Mouse (Mus musculus): ENCODE data around the gene Fam171a2. TPM values are rescaled to one million over a fixed set of nuclear protein-coding genes. Genes with fewer than 3 reads are reported as not detected.
"Not testable (repeated sequence)": the region's sequence is repeated elsewhere in the genome, so short reads cannot be mapped to it uniquely, and the experiment has no call there.

The Fam171a2 gene
- polyA plus RNA-seq, 1 experiment from 2014 or later, result 0.79 TPM

- DNase-seq (ENCODE audit: low spot score), result no peak
Observed at GRCm38 (mm10) chr11:102396263-102396662, 51.2 kb downstream of the Fam171a2 start.

GRCm38 (mm10) chr11:102395250-102395649 lies 52.2 kb downstream of the Fam171a2 start:
- no peak for DNase-seq (ENCODE audit: low spot score)

- no peak for DNase-seq (ENCODE audit: low spot score)
Observed at GRCm38 (mm10) chr11:102394421-102395124, 52.9 kb downstream of the Fam171a2 start.

- no peak for DNase-seq (ENCODE audit: low spot score)
Observed at GRCm38 (mm10) chr11:102393719-102394420, 53.6 kb downstream of the Fam171a2 start.

- DNase-seq (ENCODE audit: low spot score), result peak; percentile 85
Observed at GRCm38 (mm10) chr11:102393238-102393634, 54.2 kb downstream of the Fam171a2 start, which contains the start of gene Rundc3a. Gene Rundc3a, plus strand, starts transcription at chr11:102393403.

DNA sequence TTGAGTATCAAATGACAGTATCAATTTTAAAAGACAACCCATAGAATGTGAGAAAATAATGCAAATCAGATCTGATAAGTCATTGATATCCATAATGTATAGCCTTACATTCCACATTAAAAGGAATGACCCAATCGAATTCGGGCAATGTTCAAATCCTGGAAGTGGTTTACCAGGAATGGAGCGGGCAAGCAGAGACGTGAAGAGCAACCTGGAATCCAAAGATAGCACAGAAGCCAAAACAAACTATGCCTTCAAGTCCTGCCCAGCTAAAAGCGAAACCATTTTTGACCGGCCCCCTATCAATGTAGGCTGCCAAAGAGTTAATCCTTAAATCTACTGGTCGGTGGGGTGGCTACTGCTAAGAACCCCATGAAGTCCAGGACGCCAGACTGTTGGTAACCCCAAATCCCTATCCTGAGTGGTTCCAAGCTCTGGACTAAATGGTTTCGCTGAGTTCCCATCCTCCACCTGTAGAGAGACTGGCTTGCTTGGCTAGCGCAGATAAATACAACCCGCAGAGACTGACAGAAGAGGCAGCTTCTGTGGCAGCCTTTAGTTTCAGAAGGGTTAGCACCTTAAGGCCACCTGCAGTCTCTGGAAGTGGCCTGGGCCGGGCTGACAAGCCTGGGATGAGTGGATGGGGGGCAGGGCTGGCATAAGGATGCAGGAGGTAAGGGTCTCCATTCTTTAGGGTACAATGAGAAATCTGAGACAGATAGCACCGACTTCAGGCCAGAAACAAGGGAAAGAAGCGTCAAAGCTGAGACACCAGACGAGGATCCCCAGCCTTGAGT lies 54.8 kb downstream of the Fam171a2 start:
- DNase-seq (ENCODE audit: low spot score), result no peak

- DNase-seq (ENCODE audit: low spot score), result not testable (repeated sequence)
Observed at GRCm38 (mm10) chr11:102389436-102389835, 58.0 kb downstream of the Fam171a2 start.

Small RNAs within 50 kb of the gene (microRNA-seq; reads per million reads assigned to microRNA genes)
- gene Mir6930 (ENCODE audit: borderline number of aligned reads), result not detected

Other genes with a start within 250 kb of the Fam171a2 start
- gene Hdac5, start 217.5 kb downstream of the Fam171a2 start, polyA plus RNA-seq (2015; fragmentation: Nextera tagmentation; extraction: Ambion mirVana), result 19.9 and 24.8 TPM in 2 replicates
- gene BC030867, start 198.8 kb downstream of the Fam171a2 start, polyA plus RNA-seq (2015; fragmentation: Nextera tagmentation; extraction: Ambion mirVana), result 8.6 and 11.4 TPM in 2 replicates
- 0.07 TPM in 1 of 2 replicates, not detected in the other for gene Asb16, start 178.9 kb downstream of the Fam171a2 start, polyA plus RNA-seq (2015; fragmentation: Nextera tagmentation; extraction: Ambion mirVana)
- gene Tmub2, start 162.8 kb downstream of the Fam171a2 start, polyA plus RNA-seq (2015; fragmentation: Nextera tagmentation; extraction: Ambion mirVana), result 41.1 and 45.1 TPM in 2 replicates
- gene Atxn7l3, start 151.1 kb downstream of the Fam171a2 start, polyA plus RNA-seq (2015; fragmentation: Nextera tagmentation; extraction: Ambion mirVana), result 13.1 and 15.4 TPM in 2 replicates
- gene Ubtf, start 127.9 kb downstream of the Fam171a2 start, polyA plus RNA-seq (2015; fragmentation: Nextera tagmentation; extraction: Ambion mirVana), result 95.2 and 96.8 TPM in 2 replicates
- 0.48 and 0.53 TPM in 2 replicates for gene Slc4a1, start 81.5 kb downstream of the Fam171a2 start, polyA plus RNA-seq (2015; fragmentation: Nextera tagmentation; extraction: Ambion mirVana)
- 1.1 and 1.4 TPM in 2 replicates for gene Rundc3a, start 54.3 kb downstream of the Fam171a2 start, polyA plus RNA-seq (2015; fragmentation: Nextera tagmentation; extraction: Ambion mirVana)
- gene Slc25a39, start 39.7 kb downstream of the Fam171a2 start, polyA plus RNA-seq (2015; fragmentation: Nextera tagmentation; extraction: Ambion mirVana), result 97.8 and 107 TPM in 2 replicates
- 86.4 and 90.6 TPM in 2 replicates for gene Grn, start 17.4 kb downstream of the Fam171a2 start, polyA plus RNA-seq (2015; fragmentation: Nextera tagmentation; extraction: Ambion mirVana)
- 1.9 and 2.5 TPM in 2 replicates for gene Itga2b, start 22.4 kb upstream of the Fam171a2 start, polyA plus RNA-seq (2015; fragmentation: Nextera tagmentation; extraction: Ambion mirVana)
- 32.4 and 41.0 TPM in 2 replicates for gene Gpatch8, start 108.7 kb upstream of the Fam171a2 start, polyA plus RNA-seq (2015; fragmentation: Nextera tagmentation; extraction: Ambion mirVana)
- 0.52 and 1.2 TPM in 2 replicates for gene Gm11627, start 131.8 kb upstream of the Fam171a2 start, polyA plus RNA-seq (2015; fragmentation: Nextera tagmentation; extraction: Ambion mirVana)
- 3.9 and 4.3 TPM in 2 replicates for gene Fzd2, start 156.7 kb upstream of the Fam171a2 start, polyA plus RNA-seq (2015; fragmentation: Nextera tagmentation; extraction: Ambion mirVana)
- 0.05 TPM in 1 of 2 replicates, not detected in the other for gene Meioc, start 216.0 kb upstream of the Fam171a2 start, polyA plus RNA-seq (2015; fragmentation: Nextera tagmentation; extraction: Ambion mirVana)

All from thymus, postnatal 0 days (tissue).